Comparison of ENCODE assay signal across 34 mouse cellular contexts in the genomic region with DNA sequence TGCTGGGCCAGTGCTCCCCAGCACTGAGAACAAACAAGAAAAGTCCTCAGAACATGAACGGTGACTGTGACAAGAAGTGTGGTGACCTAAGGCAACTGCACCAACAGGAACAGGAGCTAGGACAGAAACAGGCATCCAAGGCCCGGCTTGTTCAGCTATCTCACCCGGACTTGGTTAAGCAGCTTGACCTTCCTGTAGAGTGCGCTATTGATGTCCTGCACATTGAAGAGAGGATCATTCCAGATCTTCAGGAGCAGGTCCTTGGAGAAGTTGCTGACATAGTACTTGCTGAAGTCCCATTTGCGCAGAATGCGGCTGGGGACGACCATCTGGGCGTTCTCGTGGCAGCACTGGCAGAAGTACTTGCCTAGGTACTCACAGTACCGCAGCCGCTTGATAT. TPM values are rescaled to one million over a fixed set of nuclear protein-coding genes. Genes with fewer than 3 reads are reported as not detected.
DNase-seq lines count a peak whose midpoint lies in the region; ATAC-seq and TF ChIP-seq lines count a peak whose summit lies in the region.
"Had no signal": no experiment of that assay in that cellular context is flagged by ENCODE, and none has a peak within 500 bp of the region (broad histone marks: within the 10 kb centered on the region; RNA-seq: fewer than 3 reads in every experiment).

No protein-coding gene starts in this region.

- no peak for TF ChIP-seq EP300 in stomach, postnatal 0 days (optimal IDR thresholded peaks at IDR 0.05)

- peak; percentile 20 for DNase-seq in thymus, postnatal 14 days
- no peak for DNase-seq in thymus, postnatal 36 days
- DNase-seq in ES-CJ7 (ENCODE audit: low read depth, low spot score), result peak; percentile 33
- DNase-seq in stomach, postnatal 0 days (ENCODE audit: low spot score), result no peak
- DNase-seq: adrenal gland, postnatal 25 days; cerebellum, adult 8-10 months; cerebellum, postnatal 25 days; kidney, adult 8-10 months; kidney, postnatal 10 days; left cerebral cortex, postnatal 4 days; liver, postnatal 0 days; right cerebral cortex, adult 18-20 months; right cerebral cortex, postnatal 4 days; thymus, adult 2 months had no signal

- ATAC-seq in intestine, postnatal 0 days, result no peak
- no peak for ATAC-seq in intestine, embryonic 16.5 days
- no peak for ATAC-seq in stomach, postnatal 0 days (ENCODE audit: low FRiP score, low TSS enrichment)
- ATAC-seq in forebrain, embryonic 12.5 days (ENCODE audit: low FRiP score), result no peak
- ATAC-seq: forebrain, embryonic 15.5 days; inflammation-experienced regulatory T-cells, adult 6 months; liver, embryonic 12.5 days; liver, postnatal 0 days; lung, postnatal 0 days; midbrain, embryonic 15.5 days had no signal

- H3K27ac ChIP-seq in intestine, postnatal 0 days (ENCODE audit: low read depth, low read length), result no peak overlapping the region
- no peak overlapping the region for H3K27ac ChIP-seq in intestine, embryonic 16.5 days (ENCODE audit: low read length)
- no peak overlapping the region for H3K27ac ChIP-seq in stomach, postnatal 0 days (replicated peaks)
- H3K27ac ChIP-seq in forebrain, embryonic 12.5 days, result no peak overlapping the region
- H3K27ac ChIP-seq: forebrain, embryonic 15.5 days; heart, embryonic 13.5 days; hindbrain, embryonic 10.5 days; hindbrain, embryonic 15.5 days; liver, embryonic 12.5 days; midbrain, embryonic 10.5 days; midbrain, embryonic 15.5 days had no signal

- H3K9ac ChIP-seq in intestine, postnatal 0 days (ENCODE audit: low read depth, low read length), result no peak overlapping the region
- H3K9ac ChIP-seq in intestine, embryonic 16.5 days (ENCODE audit: low read depth, low read length), result no peak overlapping the region
- H3K9ac ChIP-seq in stomach, postnatal 0 days (ENCODE audit: low read length), result no peak overlapping the region
- no peak overlapping the region for H3K9ac ChIP-seq in forebrain, embryonic 12.5 days
- H3K9ac ChIP-seq: forebrain, embryonic 15.5 days; hindbrain, embryonic 15.5 days; liver, embryonic 12.5 days; liver, postnatal 0 days; midbrain, embryonic 15.5 days had no signal

- H3K4me3 ChIP-seq in intestine, postnatal 0 days (ENCODE audit: low read depth, low read length), result no peak overlapping the region
- H3K4me3 ChIP-seq in intestine, embryonic 16.5 days (ENCODE audit: low read length), result no peak overlapping the region
- no peak overlapping the region for H3K4me3 ChIP-seq in stomach, postnatal 0 days (ENCODE audit: low read depth, low read length)
- no peak overlapping the region for H3K4me3 ChIP-seq in forebrain, embryonic 12.5 days (replicated peaks)
- H3K4me3 ChIP-seq: forebrain, embryonic 15.5 days; heart, embryonic 13.5 days; hindbrain, embryonic 10.5 days; hindbrain, embryonic 15.5 days; liver, embryonic 12.5 days; midbrain, embryonic 10.5 days; midbrain, embryonic 15.5 days had no signal

- 97% methylated on average over 11 of the region's 11 CpGs for WGBS in intestine, postnatal 0 days
- 96% methylated on average over 11 of the region's 11 CpGs for WGBS in intestine, embryonic 16.5 days
- WGBS in stomach, postnatal 0 days, result 97% methylated on average over 11 of the region's 11 CpGs
- 95% methylated on average over 11 of the region's 11 CpGs for WGBS in forebrain, embryonic 12.5 days

- peak; percentile 17; the same call in 1 of the 2 replicates for TF ChIP-seq CTCF in intestine, postnatal 0 days (IDR thresholded peaks at IDR 0.05; ENCODE audit: low read depth)
- peak; percentile 26; the same call in 1 of the 2 replicates for TF ChIP-seq CTCF in stomach, postnatal 0 days (IDR thresholded peaks at IDR 0.05; ENCODE audit: low read depth)

- no peaks in the 10 kb centered on the region for H3K27me3 ChIP-seq in intestine, postnatal 0 days (replicated peaks; ENCODE audit: control insufficient read depth, insufficient read depth, low read length)
- no peaks in the 10 kb centered on the region for H3K27me3 ChIP-seq in intestine, embryonic 16.5 days (replicated peaks; ENCODE audit: control insufficient read depth, insufficient read depth, low read length)
- H3K27me3 ChIP-seq in stomach, postnatal 0 days (ENCODE audit: control insufficient read depth, insufficient read depth, low read length), result no peaks in the 10 kb centered on the region
- H3K27me3 ChIP-seq in forebrain, embryonic 12.5 days, result no peaks in the 10 kb centered on the region
- H3K27me3 ChIP-seq: CH12.LX; forebrain, embryonic 15.5 days; heart, embryonic 13.5 days; hindbrain, embryonic 15.5 days; liver, embryonic 12.5 days; midbrain, embryonic 15.5 days had no signal

- H3K4me2 ChIP-seq in intestine, postnatal 0 days (replicated peaks; ENCODE audit: low read depth), result no peak overlapping the region
- no peak overlapping the region for H3K4me2 ChIP-seq in intestine, embryonic 16.5 days (ENCODE audit: low read depth, low read length)
- no peak overlapping the region for H3K4me2 ChIP-seq in stomach, postnatal 0 days (replicated peaks; ENCODE audit: low read depth)
- no peak overlapping the region for H3K4me2 ChIP-seq in forebrain, embryonic 12.5 days
- H3K4me2 ChIP-seq: forebrain, embryonic 15.5 days; heart, embryonic 13.5 days; hindbrain, embryonic 15.5 days; liver, embryonic 12.5 days; midbrain, embryonic 15.5 days had no signal

- H3K9me3 ChIP-seq in intestine, postnatal 0 days (ENCODE audit: control insufficient read depth), result no peaks in the 10 kb centered on the region
- no peaks in the 10 kb centered on the region for H3K9me3 ChIP-seq in intestine, embryonic 16.5 days (ENCODE audit: control insufficient read depth, low read length)
- no peaks in the 10 kb centered on the region for H3K9me3 ChIP-seq in stomach, postnatal 0 days (ENCODE audit: control insufficient read depth, low read length)
- no peaks in the 10 kb centered on the region for H3K9me3 ChIP-seq in forebrain, embryonic 12.5 days
- H3K9me3 ChIP-seq: forebrain, embryonic 15.5 days; heart, embryonic 13.5 days; hindbrain, embryonic 10.5 days; hindbrain, embryonic 15.5 days; liver, embryonic 12.5 days; midbrain, embryonic 10.5 days; midbrain, embryonic 15.5 days had no signal

- H3K4me1 ChIP-seq in intestine, postnatal 0 days (replicated peaks; ENCODE audit: control insufficient read depth, insufficient read depth, low read length), result no peaks in the 10 kb centered on the region
- no peaks in the 10 kb centered on the region for H3K4me1 ChIP-seq in intestine, embryonic 16.5 days (ENCODE audit: control insufficient read depth, insufficient read depth, low read length)
- H3K4me1 ChIP-seq in stomach, postnatal 0 days (replicated peaks; ENCODE audit: control insufficient read depth, insufficient read depth), result peaks cover 4% of the 10 kb centered on the region; the same call in 1 of the 2 replicates
- H3K4me1 ChIP-seq in forebrain, embryonic 12.5 days, result no peaks in the 10 kb centered on the region
- H3K4me1 ChIP-seq: forebrain, embryonic 15.5 days; hindbrain, embryonic 10.5 days; hindbrain, embryonic 15.5 days; midbrain, embryonic 10.5 days; midbrain, embryonic 15.5 days had no signal

- H3K36me3 ChIP-seq in intestine, postnatal 0 days (ENCODE audit: control insufficient read depth, insufficient read depth), result peaks cover 70% of the 10 kb centered on the region
- peaks cover 13% of the 10 kb centered on the region for H3K36me3 ChIP-seq in intestine, embryonic 16.5 days (ENCODE audit: control insufficient read depth, insufficient read depth, low read length)
- H3K36me3 ChIP-seq in stomach, postnatal 0 days (ENCODE audit: control insufficient read depth, insufficient read depth, low read length), result peaks cover 27% of the 10 kb centered on the region
- H3K36me3 ChIP-seq in forebrain, embryonic 12.5 days (replicated peaks), result peaks cover 72% of the 10 kb centered on the region

RNA-seq across cellular contexts. Expression of a gene that starts 16.2 kb away (rescaled TPM):
- polyA plus RNA-seq in intestine, postnatal 0 days (2015; fragmentation: Nextera tagmentation; extraction: Ambion mirVana), result 2.3 and 3.2 TPM in 2 replicates
- polyA plus RNA-seq in intestine, embryonic 16.5 days (2015; fragmentation: Nextera tagmentation; extraction: Ambion mirVana), result 0.95 and 2.1 TPM in 2 replicates
- 0.19 and 0.21 TPM in 2 replicates for polyA plus RNA-seq in stomach, postnatal 0 days (2015; fragmentation: Nextera tagmentation; extraction: Ambion mirVana)
- polyA plus RNA-seq in forebrain, embryonic 12.5 days (2016; fragmentation: Nextera tagmentation; extraction: Ambion mirVana), result not detected in 2 replicates
- polyA plus RNA-seq: brain, embryonic 14.5 days; C2C12; embryonic facial prominence, embryonic 11.5 days; forebrain, embryonic 15.5 days; frontal cortex, adult 2 months; heart, embryonic 13.5 days; hindbrain, embryonic 10.5 days; hindbrain, embryonic 15.5 days; inflammation-experienced regulatory T-cells, adult 6 months; limb, embryonic 14.5 days; liver, embryonic 12.5 days; liver, postnatal 0 days; midbrain, embryonic 10.5 days; midbrain, embryonic 15.5 days; spleen, adult 2 months had no signal

RNA-seq across cellular contexts. Expression of a gene that starts 29.3 kb away (rescaled TPM):
- not detected in 2 replicates for polyA plus RNA-seq in intestine, postnatal 0 days (2015; fragmentation: Nextera tagmentation; extraction: Ambion mirVana)
- polyA plus RNA-seq in intestine, embryonic 16.5 days (2015; fragmentation: Nextera tagmentation; extraction: Ambion mirVana), result 0.20 TPM in 1 of 2 replicates, not detected in the other
- polyA plus RNA-seq in stomach, postnatal 0 days (2015; fragmentation: Nextera tagmentation; extraction: Ambion mirVana), result 0.51 and 0.61 TPM in 2 replicates
- not detected in 2 replicates for polyA plus RNA-seq in forebrain, embryonic 12.5 days (2016; fragmentation: Nextera tagmentation; extraction: Ambion mirVana)
- polyA plus RNA-seq: C2C12; embryonic facial prominence, embryonic 11.5 days; forebrain, embryonic 15.5 days; frontal cortex, adult 2 months; hindbrain, embryonic 10.5 days; large intestine, adult 2 months; liver, embryonic 12.5 days; liver, postnatal 0 days; midbrain, embryonic 10.5 days; midbrain, embryonic 15.5 days; spleen, adult 2 months had no signal

RNA-seq across cellular contexts. Expression of a gene that starts 50.8 kb away (rescaled TPM):
- 52.7 and 52.8 TPM in 2 replicates for polyA plus RNA-seq in intestine, postnatal 0 days (2015; fragmentation: Nextera tagmentation; extraction: Ambion mirVana)
- 61.9 and 72.3 TPM in 2 replicates for polyA plus RNA-seq in intestine, embryonic 16.5 days (2015; fragmentation: Nextera tagmentation; extraction: Ambion mirVana)
- polyA plus RNA-seq in stomach, postnatal 0 days (2015; fragmentation: Nextera tagmentation; extraction: Ambion mirVana), result 60.4 and 66.5 TPM in 2 replicates
- 122 and 125 TPM in 2 replicates for polyA plus RNA-seq in forebrain, embryonic 12.5 days (2016; fragmentation: Nextera tagmentation; extraction: Ambion mirVana)

RNA-seq across cellular contexts. Expression of a gene that starts 51.0 kb away (rescaled TPM):
- 8.3 and 8.6 TPM in 2 replicates for polyA plus RNA-seq in intestine, postnatal 0 days (2015; fragmentation: Nextera tagmentation; extraction: Ambion mirVana)
- 15.3 and 16.0 TPM in 2 replicates for polyA plus RNA-seq in intestine, embryonic 16.5 days (2015; fragmentation: Nextera tagmentation; extraction: Ambion mirVana)
- polyA plus RNA-seq in stomach, postnatal 0 days (2015; fragmentation: Nextera tagmentation; extraction: Ambion mirVana), result 7.1 and 8.3 TPM in 2 replicates
- 26.5 and 27.4 TPM in 2 replicates for polyA plus RNA-seq in forebrain, embryonic 12.5 days (2016; fragmentation: Nextera tagmentation; extraction: Ambion mirVana)

Comparison
In these comparisons a context has a peak if more than half of its experiments do, and no peak if none do; other contexts are left out.
1. DNase-seq: peak in thymus, postnatal 14 days (single experiment) and ES-CJ7 (single experiment); none in thymus, postnatal 36 days (0 of 2) and stomach, postnatal 0 days (single experiment).